Mouse (Mus musculus) layer of hippocampus, postnatal 14 days (tissue): ENCODE data around the gene Ppt2. TPM values are rescaled to one million over a fixed set of nuclear protein-coding genes. Genes with fewer than 3 reads are reported as not detected.

Experiments
- DNase-seq, 2 experiments: peaks; one replicate each; pipeline ENCODE4 v3.0.0; 2021 to 2022; ENCODE audit warnings: low spot score in 2 of 2, mixed read lengths in 1 of 2
- long read RNA-seq, 2 experiments: library from polyadenylated mRNA; stranded (forward); transcript quantifications; one replicate each; pipeline ENCODE4 v2.0.0; 2021
- total RNA-seq, 2 experiments: library from RNA; stranded (reverse); gene quantifications; 2 replicates each; pipeline ENCODE4 v1.2.3; 2021

Gene Ppt2
- 10 to 100 TPM; 36.6 to 42.2 TPM for total RNA-seq
- long read RNA-seq, experiment 1, partial matches to known transcripts, result 2 of 13 reads
- long read RNA-seq, experiment 1, other reads (novel, unspliced or antisense), result 7 of 13 reads
- long read RNA-seq, experiment 2, transcript Ppt2-209 (9 exons, 1,710 nt), result major isoform, 10 of 18 reads
- long read RNA-seq, experiment 2, partial matches to known transcripts, result 2 of 18 reads
- long read RNA-seq, experiment 2, other reads (novel, unspliced or antisense), result 6 of 18 reads

DNA sequence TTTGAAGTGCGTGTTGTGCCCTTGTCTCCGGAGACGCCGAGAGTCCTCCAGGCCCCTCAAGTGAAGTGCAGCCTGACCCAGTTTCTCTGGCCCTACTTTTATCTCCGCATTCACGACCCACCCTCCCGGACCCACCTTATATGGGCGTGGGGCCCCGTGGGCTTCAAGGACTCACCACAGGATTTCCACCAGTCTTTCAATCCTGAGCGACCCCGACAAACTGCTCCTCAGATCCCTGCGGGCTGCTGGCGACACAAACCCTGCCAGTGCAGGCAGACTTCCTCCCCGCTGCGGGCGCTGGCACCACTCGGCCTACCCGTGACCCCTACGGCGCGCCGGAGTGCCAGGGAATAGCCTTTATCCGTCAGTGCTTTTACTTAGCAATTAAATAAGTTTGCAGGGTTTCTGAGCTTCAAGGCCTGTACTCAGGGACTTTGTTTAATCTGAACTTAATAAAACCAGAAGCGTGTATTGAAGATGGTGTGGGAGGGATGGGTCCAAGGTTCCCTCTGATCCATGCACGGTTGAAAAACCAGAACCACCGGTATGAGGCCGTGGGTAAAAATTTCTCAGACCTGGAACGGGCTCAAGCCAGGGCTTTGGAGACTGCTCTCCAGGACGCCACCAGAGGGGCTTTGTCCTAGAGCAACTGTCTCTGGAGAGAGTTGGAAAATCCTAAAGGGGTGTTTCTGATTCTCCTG, at the start of gene Ppt2:
Gene Ppt2, minus strand, starts transcription at position 568 of the 701 bp plus-strand sequence.
- no peak for DNase-seq

DNA sequence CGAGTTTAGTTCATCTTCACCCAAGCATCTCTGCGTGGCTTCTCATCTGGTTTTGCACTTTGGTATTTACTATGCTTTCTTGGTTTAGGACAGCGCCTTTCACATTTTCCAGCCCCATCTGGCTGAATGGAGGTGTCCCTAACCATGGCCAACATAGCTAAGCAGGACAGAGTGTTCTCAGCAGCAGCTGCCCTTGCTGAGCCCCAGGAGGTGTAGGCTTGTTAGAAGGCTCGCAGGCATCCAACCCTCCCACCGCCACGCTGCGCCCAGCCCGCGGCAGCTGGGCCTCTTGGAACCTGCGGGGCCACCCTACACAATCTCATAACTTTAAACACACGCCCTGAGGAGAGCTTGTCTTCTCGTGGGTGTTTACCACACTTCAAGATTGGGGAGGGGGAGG, 48.4 kb upstream of the Ppt2 start:
- DNase-seq, result no peak

DNA sequence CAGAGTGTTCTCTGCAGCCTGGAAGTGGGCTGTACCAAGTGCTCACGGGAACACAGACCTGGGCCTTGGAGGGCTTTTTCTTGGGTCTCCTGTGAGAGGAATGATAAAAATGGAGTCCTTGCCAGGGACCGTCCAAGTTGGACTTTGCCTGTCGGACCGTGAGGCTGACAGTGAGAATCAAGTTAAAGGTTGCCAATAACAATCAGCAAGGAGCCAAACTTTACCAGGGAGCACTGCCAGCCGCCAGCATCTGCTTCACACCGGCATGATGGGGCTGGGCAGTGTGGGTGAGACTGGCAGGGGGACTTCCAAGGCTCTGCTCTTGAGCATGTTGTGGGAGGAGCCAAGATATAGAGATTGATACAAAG, 47.8 kb upstream of the Ppt2 start:
- no peak for DNase-seq

DNA sequence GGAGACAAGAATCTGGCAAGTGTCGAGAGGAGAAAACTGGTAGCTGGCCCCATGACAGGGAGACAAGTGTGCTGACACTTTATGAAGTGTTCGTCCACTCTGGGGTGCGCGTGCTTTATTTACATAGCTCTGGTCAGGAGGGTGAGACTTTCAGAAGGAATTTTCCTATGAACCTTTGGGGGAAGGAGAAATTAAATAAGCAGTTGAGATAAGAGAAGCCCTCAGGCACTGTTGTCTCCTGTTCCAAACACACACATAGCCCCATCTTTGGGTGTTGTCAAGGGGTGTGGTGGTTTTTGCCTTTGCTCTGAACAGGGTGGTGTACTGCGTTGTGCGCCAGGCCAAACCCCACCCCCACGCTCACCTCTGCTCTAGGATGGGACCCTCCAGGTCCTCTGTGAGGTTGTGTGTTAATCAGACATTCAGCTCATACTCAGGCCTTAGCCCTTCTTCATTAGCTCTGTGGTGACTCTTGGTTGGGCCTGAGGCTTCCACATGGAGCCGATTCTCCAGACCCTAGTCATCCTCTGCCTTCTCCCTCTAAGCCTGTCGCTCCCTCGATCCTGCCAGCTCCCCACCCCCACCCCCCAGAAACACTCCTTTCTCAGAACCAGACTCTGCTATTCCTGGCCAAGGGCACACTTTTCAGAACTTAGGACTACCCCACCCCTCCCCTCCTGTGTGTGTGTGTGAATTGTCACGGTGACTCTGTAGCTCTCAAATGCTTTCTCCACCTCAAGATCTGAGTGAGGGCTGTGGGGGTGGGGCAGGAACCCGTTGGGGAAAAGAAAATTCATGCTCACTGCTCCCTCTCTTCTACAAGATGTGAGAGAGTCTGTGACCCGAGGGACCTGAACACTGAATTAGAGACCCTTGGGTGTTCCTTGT, 47.1 kb upstream of the Ppt2 start:
- no peak for DNase-seq

DNA sequence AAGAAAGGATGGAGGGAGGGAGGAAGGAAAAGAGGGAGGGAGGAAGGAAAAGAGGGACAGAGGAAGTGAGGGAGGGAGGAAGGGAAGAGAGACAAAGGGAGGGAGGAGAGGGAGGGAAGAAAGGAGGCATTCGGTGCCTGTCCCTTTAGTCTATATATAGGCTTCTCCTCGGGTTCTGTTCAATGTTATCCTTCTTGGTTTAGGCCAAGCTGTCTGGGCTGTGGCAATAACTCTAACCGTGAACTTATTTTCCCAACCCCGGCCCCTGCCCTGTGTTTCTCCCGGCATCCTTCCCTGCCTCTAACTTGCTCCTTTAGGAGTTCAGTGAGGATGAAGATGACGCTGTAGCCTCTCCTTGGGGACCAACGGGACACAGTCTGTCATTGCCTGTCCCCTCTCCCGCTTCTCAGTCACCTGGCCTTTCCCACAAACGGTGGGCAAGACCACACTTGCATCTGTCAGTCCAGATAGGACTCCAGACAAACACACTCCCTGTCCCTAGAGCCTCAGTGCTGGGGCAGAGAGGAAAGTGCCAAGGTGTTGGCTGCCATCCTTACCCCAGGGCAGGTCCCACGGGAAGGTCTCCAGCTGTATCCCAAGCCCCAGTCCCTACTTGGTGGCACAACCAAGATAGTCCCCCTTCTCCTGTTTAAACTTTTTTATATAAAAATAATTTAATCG, 46.4 kb upstream of the Ppt2 start:
- no peak for DNase-seq

DNA sequence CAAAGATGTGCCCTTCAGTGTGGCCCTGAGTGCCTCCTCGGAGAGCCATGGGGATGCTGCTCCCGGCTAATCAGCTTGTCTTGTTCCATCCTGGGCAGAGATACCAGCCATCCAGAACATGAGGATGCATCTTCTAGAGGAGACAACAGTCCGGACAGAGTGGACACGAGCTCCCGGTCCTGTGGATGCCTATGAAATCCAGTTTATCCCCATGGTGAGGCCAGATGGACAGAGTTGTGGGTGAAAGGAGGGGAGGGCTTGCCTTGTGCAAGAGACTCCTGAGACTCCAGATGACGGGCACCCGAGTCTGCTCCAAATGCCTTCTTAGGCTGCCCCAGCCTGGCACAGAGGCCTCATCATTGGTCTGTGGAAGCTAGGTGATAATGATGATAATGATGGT, 44.8 kb upstream of the Ppt2 start:
- DNase-seq, result no peak

DNA sequence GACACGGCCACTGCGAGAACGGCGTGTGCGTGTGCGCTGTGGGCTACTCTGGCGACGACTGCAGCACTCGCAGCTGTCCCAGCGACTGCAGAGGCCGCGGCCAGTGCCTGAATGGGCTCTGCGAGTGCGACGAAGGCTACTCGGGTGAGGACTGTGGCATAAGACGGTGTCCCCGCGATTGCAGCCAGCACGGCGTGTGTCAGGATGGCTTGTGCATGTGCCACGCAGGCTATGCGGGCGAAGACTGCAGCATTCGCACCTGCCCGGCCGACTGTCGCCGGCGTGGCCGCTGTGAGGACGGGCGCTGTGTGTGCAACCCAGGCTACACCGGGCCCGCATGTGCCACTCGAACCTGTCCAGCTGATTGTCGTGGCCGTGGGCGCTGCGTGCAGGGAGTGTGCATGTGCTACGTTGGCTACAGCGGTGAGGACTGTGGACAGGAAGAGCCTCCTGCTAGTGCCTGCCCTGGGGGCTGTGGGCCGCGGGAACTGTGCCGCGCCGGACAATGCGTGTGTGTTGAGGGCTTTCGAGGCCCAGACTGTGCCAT, 44.0 kb upstream of the Ppt2 start:
- DNase-seq, result no peak

DNA sequence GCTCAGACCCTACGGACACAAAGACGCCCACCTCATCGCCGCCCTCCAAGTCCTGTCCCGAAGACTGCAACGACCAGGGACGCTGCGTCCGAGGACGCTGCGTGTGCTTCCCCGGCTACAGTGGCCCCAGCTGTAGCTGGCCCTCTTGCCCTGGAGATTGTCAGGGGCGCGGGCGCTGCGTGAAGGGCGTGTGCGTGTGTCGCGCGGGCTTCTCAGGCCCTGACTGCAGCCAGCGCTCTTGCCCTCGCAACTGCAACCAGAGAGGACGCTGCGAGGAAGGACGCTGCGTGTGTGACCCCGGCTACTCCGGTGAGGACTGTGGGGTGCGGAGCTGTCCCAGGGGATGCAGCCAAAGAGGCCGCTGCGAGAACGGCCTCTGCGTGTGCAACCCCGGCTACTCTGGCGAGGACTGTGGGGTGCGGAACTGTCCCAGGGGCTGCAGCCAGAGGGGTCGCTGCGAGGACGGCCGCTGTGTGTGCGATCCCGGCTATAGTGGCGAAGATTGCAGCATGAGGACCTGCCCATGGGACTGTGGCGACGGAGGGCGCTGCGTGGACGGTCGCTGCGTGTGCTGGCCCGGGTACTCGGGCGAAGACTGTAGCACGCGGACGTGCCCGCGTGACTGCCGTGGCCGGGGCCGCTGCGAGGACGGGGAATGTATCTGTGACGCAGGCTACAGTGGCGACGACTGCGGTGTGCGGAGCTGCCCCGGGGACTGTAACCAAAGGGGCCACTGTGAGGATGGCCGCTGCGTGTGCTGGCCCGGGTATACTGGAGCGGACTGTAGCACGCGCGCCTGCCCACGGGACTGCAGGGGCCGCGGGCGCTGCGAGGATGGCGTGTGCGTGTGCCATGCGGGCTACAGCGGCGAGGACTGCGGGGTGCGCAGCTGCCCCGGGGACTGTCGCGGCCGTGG, 43.1 kb upstream of the Ppt2 start:
- no peak for DNase-seq

DNA sequence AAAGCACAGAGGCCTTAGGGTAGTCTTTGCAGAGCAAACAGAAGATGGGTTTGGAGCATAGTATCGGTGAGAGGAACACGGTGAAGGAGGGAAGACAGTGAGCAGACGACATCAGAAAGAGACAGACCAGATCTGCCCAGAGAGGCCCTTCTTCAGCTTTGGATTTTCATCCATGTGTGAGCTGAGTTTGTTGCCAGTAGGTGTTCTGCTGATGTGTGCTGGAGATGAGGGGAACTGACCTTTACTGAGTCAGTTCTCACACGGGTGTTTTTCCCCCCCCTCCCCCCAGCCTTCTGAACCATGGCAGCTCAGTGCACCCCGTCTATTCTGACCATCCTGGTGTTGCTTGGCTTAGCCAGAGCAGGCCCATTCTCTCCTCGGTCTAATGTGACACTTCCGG, 41.9 kb upstream of the Ppt2 start, which contains the start of gene Tnxb:
Gene Tnxb, plus strand, starts transcription at position 301 of the 400 bp plus-strand sequence.
- DNase-seq, result no peak

DNA sequence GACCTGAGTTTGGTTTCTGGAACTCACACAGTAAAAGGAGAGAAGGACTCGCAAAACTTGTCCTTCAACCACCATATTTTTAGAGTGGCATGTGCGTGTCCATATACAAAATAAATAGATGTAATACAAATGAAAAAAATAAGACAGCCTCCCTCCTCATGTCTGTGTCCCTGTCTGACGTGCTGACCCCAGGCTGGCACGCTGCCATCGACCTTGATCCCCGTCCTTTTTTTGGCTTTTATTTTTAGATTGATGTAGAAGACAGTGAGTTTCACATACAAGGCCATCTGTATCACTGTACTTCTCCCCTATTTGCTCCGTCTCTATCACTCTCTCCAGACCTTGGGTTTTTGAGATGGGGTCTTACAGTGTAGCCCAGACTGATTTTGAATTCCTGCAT, 36.2 kb upstream of the Ppt2 start:
- no peak for DNase-seq

DNA sequence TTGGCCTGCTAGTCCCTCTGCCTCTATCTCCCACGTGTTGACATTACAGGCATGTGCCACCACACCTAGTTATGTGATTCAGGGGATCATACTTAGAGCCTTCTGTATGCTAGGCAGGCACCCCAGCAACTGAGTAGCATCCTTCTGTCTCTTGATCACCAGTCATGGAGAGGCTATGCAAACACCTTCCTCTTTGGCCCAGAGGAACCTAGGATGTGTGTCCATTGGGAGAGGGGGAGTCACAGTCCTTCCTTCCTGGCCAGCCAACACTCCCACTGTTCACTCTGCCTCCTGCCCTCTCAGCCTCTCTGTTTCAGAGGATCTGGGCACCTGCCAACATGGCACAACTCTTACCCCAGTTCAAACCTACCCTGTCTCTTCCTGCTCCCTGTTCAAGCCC, 35.2 kb upstream of the Ppt2 start:
- DNase-seq, result no peak

DNA sequence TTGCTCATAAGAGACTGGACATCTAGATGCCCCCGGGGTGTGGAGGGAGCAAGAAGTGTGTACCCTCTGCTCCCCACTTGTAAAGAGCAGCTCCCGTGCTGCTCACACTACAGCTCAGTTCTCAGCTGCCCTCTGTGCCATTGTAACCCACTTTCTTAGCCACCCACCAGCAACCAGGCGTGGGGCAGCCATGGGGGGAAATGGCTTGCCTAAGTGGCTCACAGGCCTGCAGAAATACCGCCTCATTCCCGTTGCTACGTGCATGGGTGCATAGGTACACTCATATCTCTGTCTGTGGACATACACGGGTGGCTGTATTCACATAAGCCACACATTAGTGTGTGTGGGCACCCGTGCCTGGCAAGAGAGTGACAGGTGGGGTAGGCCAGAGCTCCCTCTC, 34.7 kb upstream of the Ppt2 start:
- no peak for DNase-seq

DNA sequence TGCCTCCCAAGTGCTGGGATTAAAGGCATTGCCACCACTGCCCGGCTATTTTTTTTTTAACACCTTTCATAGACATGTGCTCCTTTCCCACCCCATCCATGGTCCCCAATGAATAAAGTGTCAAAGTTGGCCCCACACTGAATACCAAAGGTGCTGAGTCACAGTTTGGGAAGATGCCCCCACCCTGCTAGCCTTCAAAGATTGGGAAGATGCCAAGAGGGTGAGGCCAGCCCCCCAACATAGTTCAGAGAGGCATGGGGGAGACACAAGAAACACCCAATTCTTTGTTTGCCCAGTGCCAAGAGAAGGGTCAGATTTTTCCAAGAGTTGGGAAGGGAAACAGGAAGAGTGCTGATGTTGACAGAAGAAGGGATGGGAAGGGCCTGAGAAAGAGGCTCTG, 34.2 kb upstream of the Ppt2 start:
- no peak for DNase-seq

DNA sequence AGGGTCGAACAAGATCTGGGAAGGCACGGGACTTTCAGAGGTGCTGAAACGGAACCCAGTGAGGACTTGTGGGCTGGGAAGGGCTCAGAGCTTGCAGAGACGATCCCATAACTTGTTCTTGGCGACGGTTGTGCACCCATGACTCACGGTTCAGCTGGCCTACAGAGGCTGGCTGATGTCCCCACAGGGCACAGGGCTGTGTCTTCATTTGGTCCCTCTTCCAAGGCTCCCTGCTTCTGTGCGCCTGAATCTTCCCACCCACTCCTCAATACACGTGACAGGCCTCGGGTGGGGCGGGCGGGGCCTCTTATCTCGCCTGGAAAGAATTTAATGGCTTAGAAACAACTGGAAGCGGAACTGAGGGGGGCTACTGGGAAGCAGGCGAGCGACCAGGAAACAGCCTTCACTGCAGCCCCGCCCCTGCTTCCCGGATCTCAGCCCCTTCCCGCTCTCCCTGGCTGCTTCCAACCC, 32.8 kb upstream of the Ppt2 start:
- no peak for DNase-seq

DNA sequence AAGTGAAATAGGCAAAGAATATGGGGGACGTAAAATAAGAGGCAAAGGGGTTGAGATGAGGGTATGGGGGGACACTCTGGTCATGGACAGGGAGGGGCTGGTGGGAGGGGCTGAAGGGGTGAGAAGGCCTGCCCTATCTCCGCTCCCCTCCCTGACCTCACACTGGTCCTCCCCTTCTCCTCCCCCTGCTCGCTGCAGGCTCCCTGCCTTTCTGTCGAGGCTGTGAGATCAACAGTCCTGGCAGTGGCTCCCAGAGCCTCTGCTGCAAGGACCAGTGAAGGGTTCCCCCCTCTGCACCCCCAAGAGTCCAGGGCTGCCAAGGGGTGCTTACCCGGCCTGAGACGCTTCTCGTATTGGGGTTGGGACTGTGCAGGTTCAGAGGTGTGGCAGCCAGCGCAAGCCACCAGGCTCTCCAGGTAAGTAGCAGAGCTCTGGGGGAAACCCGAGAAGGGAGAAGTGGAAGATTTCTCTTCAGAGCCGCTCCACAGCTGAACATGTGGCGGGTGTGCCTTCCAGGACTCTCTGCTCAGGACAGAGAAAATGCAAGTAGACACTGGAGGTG, 32.0 kb upstream of the Ppt2 start:
- no peak for DNase-seq

DNA sequence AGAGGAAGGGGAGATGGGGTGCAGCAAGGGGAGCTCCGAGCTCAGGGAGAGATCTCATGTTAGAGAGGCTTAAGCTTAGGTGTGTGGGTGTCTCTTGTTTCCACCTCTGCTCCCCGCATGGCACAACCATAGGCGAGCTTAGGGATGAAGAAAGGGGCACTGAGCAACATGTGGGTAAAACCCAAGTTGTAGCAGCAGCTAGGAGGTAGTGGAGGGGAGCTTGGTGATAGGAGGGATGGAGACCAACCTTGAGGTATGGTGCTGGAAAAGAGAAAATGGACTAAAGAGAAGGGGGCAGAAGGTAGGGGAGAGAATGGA, 31.5 kb upstream of the Ppt2 start:
- DNase-seq, result no peak

DNA sequence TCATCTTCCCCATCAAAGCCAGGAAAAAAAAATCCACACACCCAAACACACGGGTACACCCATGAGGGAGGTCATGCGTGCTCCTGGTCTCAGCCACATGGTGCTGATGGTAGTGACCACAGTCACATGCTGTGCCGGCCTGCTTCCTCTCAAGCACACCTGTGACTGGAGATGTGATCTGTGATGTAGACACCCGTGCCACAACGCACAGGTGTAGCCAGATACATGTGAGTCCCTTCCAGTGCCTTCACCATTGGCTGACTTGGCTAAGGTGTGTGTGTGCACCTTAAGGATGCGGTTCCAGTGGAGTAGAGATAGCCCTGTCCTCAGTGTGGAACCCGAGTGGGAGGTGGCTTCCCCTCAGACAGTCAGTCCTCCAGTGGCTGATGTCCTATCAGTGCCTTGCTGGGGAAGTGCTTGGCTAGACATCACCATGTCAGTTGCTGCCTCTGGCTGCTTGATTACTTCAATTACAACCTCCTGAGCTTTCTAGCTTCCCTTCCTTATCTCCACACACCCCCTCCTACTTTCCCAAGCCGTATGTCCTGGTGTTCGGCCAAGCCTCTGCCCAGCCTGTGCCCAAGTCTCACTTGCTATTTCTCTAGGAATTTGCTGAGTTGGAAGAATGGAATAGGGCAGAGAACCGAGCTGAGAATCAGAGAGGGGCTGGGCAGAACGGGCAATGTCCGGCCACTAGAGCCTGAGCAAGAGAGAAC, 31.0 kb upstream of the Ppt2 start:
- no peak for DNase-seq

DNA sequence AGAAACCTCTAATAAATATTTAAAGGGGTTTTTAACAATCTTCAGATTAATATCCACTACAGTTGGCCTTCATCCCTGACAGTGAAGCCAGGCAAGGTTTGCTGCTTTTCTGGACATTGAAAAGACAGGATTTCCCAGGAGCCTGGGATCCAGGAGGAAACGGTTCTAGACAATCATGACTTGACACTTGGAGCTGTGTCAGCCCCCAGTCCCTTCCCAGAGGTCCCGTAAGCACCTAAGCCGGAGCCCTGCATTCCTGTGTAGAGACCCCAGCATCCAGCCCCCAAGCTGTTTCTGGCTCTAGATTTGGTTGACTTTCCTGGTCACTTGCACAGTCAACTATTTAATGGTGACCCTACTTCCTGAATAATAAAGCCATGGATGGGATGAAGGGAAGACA, 30.3 kb upstream of the Ppt2 start:
- DNase-seq, result no peak

DNA sequence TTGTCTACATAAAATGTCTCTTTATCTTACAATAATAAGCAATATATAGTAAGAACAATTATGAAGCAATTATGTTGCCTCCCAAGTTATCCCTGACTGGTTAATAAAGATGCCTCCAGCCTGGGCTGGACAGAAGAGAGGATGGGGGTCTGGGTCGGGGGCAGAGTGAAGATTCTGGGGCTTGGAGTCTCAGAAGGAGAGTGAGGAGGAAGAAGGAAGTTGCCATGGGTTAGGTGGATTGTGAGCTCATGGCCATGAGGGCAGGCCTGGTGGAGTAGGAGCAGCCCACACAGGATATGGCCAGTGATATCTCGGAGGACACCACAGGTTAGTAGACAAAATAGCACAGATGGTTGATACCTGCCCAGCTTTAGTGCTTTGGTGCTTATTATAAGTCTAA, 29.8 kb upstream of the Ppt2 start:
- DNase-seq, result no peak
